Mouse (Mus musculus) neutrophil, adult 5-6 weeks (primary cell): ENCODE data around the gene Ankrd61. TPM values are rescaled to one million over a fixed set of nuclear protein-coding genes. Genes with fewer than 3 reads are reported as not detected.

Experiments
- ATAC-seq: fragments of 151-379, 151-347 bp; 2 replicates; pipeline ENCODE4 v1.8.0; 2017; ENCODE audit warnings: mild to moderate bottlenecking, moderate TSS enrichment; ENCODE audit not compliant: insufficient number of reproducible peaks, poor library complexity, low FRiP score, severe bottlenecking; ENCODE audit errors: extremely low read depth
- total RNA-seq: library from RNA; stranded (forward); fragments of 200-1000 nt; gene quantifications from 2 replicates; pipeline ENCODE4 v1.2.3, GENCODE M21; 2017

Ankrd61 gene
- total RNA-seq, result 0.35 TPM in 1 of 2 replicates, not detected in the other

DNA sequence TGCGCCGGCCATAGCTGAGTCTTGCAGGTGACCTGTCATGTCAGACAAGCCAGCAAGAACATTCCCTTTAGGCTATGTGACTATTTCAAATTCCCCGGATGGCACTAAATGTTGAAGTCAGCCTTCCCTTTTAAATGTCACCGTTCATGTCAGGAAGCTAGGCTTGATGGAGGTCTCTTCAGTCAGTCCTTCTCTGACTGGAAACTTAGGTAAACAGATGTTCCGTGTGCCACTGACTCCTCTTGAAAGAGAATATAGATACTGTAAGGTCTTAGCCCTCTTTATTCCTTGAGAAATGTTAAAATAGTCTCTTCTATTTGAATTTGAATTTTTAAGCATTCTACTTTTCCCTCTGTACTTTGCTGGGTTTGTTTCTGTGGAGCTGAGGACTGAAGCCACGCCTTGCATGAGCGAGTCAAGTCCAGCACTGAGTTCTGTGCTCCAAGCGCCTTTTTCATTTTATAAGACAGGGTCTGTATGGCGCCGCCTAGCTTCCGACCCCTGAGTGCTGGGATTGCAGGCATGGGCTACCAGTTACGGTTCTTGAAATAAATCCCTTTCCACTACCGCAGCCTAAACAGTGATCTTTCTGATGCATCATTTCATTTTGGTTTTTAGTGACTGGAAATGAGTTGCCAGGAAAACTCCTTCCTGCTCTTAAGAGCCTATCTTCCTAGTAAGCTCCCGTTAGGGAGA is at the start of gene Ankrd61:
Ankrd61 (minus strand) TSS at position 51 of the 696 bp plus-strand sequence.
- no peak for ATAC-seq

GRCm38 (mm10) chr5:143943231-143944125 is 46.0 kb upstream of the Ankrd61 start:
- no peak for ATAC-seq

- ATAC-seq, result no peak
Measured at GRCm38 (mm10) chr5:143941588-143941987, 44.1 kb upstream of the Ankrd61 start.

- ATAC-seq, result no peak
Measured at GRCm38 (mm10) chr5:143936156-143936555, 38.7 kb upstream of the Ankrd61 start.

GRCm38 (mm10) chr5:143933875-143934274 is 36.4 kb upstream of the Ankrd61 start:
- no peak for ATAC-seq

- no peak for ATAC-seq
Measured at GRCm38 (mm10) chr5:143933414-143933813, 35.9 kb upstream of the Ankrd61 start.

DNA sequence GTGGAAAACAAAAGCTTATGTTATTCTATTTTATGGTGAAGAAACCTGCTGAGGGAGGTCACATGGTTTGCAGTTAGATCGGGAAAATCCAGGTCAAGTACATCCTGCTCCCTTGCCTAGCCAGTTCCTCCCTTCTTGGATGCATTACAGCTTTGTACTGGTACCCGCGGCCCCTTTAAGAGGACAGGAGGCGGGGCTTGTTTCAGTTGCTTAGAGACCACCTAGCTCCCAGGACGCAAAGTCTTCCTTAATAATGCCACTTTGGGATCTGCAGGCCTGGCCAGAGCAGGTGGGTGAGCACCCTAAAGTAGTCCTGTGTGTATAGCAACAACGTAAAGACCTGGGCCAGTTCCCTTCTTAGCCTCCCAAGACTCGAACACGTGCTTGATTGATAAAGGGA is 35.3 kb upstream of the Ankrd61 start, which contains the start of gene Rsph10b:
Rsph10b (plus strand) TSS at position 205 of the 400 bp plus-strand sequence.
- no peak for ATAC-seq

DNA sequence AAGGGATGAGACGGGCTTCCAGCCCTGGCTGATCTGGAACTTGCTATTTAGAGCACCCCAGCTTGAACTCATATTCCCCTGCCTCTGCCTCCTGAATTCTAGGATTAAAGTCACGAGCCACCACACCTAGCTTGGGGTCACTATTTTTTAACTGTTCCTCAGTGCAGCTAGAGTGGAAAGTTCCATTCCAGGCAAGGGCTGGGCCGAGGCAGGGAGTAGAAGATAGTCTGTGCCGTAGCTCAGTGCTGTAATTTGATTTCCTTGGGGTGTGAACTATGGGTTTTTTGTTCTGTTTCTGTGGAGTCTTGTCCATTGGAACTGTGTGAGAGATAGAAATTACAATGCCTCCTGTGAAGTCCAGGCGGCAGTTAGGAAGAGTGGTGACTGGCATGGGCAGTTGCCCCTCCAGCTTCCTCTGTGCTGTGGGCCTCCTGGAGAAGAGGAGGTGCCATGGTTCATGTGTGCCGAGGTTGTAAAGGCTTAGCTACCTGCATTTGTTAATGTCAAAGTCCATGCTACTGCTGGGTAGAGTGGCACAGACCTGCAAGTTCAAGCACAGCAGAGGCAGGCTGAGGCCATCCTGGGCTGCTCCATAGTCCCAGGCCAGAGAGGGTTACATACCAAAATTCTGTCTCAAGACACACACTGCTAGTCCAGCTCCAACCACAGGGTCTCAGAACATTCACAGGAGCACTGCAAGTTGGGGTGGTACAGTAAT is 34.5 kb upstream of the Ankrd61 start:
- ATAC-seq, result no peak

- ATAC-seq, result no peak
Measured at GRCm38 (mm10) chr5:143930656-143931055, 33.2 kb upstream of the Ankrd61 start.

GRCm38 (mm10) chr5:143929291-143929690 is 31.8 kb upstream of the Ankrd61 start:
- no peak for ATAC-seq

DNA sequence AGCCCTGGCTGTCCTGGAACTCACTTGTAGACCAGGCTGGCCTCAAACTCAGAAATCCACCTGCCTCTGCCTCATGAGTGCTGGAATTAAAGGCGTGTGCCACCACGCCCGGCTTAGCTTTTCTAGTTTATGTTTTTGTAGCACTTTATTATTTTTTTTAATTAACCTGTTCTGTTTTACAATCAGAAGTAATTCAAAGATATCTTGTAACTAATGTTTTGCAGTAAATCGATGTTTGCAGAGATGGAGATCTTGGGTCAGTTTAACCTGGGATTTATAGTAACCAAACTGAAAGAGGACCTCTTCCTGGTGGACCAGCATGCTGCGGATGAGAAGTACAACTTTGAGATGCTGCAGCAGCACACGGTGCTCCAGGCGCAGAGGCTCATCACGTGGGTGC is 30.4 kb upstream of the Ankrd61 start, which contains the start of gene Gm42421:
Gm42421 (plus strand) TSS at position 301 of the 400 bp plus-strand sequence.
- no peak for ATAC-seq

- ATAC-seq, result no peak
Measured at GRCm38 (mm10) chr5:143924781-143925452, 27.4 kb upstream of the Ankrd61 start.

GRCm38 (mm10) chr5:143918120-143918519 is 20.6 kb upstream of the Ankrd61 start:
- ATAC-seq, result no peak

GRCm38 (mm10) chr5:143917418-143917817 is 19.9 kb upstream of the Ankrd61 start:
- peak; percentile 48; the same call in 1 of the 2 replicates for ATAC-seq

DNA sequence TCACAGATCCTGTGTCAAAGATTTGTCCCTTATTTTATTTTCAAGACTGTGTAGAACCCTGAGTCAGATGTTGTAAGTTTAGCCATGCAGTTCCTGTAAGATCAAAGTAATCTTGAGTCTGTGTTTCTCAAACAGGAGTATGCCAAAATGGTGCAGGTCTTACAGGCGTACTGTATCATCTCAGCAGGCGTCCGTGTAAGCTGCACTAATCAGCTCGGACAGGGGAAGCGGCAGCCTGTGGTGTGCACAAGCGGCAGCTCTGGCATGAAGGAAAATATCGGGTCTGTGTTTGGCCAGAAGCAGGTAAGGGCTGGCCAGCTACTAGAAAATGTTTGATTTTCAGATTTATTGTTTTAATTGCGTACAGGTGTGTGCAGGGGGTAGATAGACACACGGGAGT is 18.7 kb upstream of the Ankrd61 start:
- no peak for ATAC-seq

DNA sequence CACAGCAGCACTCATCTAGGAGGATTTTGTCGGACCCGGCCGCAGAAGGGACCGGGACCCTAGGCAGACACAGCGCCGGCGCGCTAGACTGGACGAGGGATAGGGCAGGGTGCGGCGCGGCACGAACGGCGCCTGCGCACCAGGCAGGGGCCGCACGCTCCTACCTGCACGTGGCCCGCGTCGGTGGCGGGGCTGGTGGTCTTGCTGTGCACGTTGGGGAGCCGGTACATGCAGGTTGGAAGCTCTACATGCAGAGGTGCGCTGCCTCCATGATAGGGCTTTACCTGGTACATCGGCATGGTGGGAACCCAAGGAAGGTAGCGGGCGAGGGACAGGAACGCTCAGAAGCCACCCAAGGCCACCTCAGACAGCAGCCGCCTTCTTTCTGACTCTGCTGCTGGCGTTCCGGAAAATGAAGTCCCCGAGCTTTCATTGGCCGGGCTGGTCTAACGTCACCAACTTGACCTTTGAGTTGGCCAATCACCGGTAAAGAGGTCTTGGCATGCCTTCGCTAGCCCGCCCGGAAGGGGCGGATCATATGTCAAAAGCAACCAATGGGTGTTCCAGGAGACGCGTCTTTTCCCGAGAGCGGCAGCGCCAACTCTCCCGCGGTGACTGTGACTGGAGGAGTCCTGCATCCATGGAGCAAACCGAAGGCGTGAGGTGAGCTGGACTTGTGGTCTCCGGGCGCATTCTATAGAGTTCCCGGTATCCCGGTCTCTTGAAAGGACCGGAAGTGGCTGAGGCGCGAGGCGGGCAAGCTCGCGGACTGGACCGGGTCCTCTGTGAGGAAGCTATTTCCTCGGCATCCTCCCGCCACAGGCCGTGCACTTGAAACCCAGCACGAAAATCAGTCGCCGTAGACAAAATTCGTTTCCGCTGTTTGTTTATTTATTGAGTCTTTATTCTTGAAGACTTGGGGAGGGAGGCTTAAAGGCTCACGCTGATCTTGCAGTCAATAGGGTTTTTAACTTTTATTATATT is 12.2 kb upstream of the Ankrd61 start, which contains the start of the genes Aimp2 and Pms2:
Aimp2 (minus strand) TSS at position 431 of the 984 bp plus-strand sequence.
Pms2 (plus strand) TSS at position 548 of the 984 bp plus-strand sequence.
- ATAC-seq, result peak; percentile 99

- ATAC-seq, result no peak
Measured at GRCm38 (mm10) chr5:143908926-143909325, 11.4 kb upstream of the Ankrd61 start.
